Mouse (Mus musculus) testis, adult 2 months (tissue): ENCODE measurements around the gene Trim24.

Experiments used
- CTCF ChIP-seq: fragments of 200-500 bp; IDR thresholded peaks from 2 replicates; pipeline ENCODE4 v1.5.1; 2012; ENCODE audit warnings: low read depth, mild to moderate bottlenecking, inconsistent platforms, low read length, moderate library complexity; ENCODE audit not compliant: control insufficient read depth, insufficient read depth, insufficient replicate concordance
- POLR2A ChIP-seq: fragments of 200-500 bp; IDR thresholded peaks from 2 replicates; pipeline ENCODE4 v1.6.1; 2012; ENCODE audit warnings: low read depth, mild to moderate bottlenecking, inconsistent platforms, low read length, moderate library complexity; ENCODE audit not compliant: control insufficient read depth

- TF ChIP-seq POLR2A (no peak), CTCF (no peak)
These were observed 17.3 kb upstream of the Trim24 start for GRCm38 (mm10) chr6:37853289-37853688.
